Mouse (Mus musculus) lung, postnatal 14 days (tissue): Measurements from ENCODE around the gene Tuba1a.
"Not testable (repeated sequence)": the region's sequence is repeated elsewhere in the genome, so short reads cannot be mapped to it uniquely, and the experiment has no call there.

Experiments used
- DNase-seq: peaks from one replicate; pipeline ENCODE4 v3.0.0; 2021

Gene Tuba1a

GRCm38 (mm10) chr15:98923031-98923537, 30.4 kb downstream of the Tuba1a start:
- peak; percentile 15 for DNase-seq

GRCm38 (mm10) chr15:98922581-98922980, 30.9 kb downstream of the Tuba1a start:
- peak; percentile 28 for DNase-seq

GRCm38 (mm10) chr15:98921510-98921909, 32.0 kb downstream of the Tuba1a start:
- DNase-seq: no peak

- not testable (repeated sequence) for DNase-seq
These were observed 35.0 kb downstream of the Tuba1a start for GRCm38 (mm10) chr15:98918499-98918895.

- DNase-seq: peak; percentile 100
These were observed 35.7 kb downstream of the Tuba1a start, which contains the start of gene Lmbr1l for GRCm38 (mm10) chr15:98917538-98918498. TSS of gene Lmbr1l (minus strand) at chr15:98918231.

GRCm38 (mm10) chr15:98917091-98917490, 36.4 kb downstream of the Tuba1a start:
- DNase-seq: no peak

- DNase-seq: no peak
These were observed 37.5 kb downstream of the Tuba1a start for GRCm38 (mm10) chr15:98916016-98916415.

- DNase-seq: no peak
These were observed 38.6 kb downstream of the Tuba1a start for GRCm38 (mm10) chr15:98914903-98915302.

GRCm38 (mm10) chr15:98904692-98905091, 48.8 kb downstream of the Tuba1a start:
- DNase-seq: peak; percentile 45

GRCm38 (mm10) chr15:98902600-98902999, 50.9 kb downstream of the Tuba1a start:
- DNase-seq: no peak

GRCm38 (mm10) chr15:98901530-98901929, 52.0 kb downstream of the Tuba1a start:
- DNase-seq: no peak
